Mouse (Mus musculus) neural tube, embryonic 13.5 days (tissue): ENCODE measurements around the gene Myo5c. TPM values are rescaled to one million over a fixed set of nuclear protein-coding genes. Genes with fewer than 3 reads are reported as not detected.

Experiments used
- ATAC-seq: fragments of 200-750 bp; cut with Nextera tagmentation; 2 replicates; pipeline ENCODE4 v1.8.0; 2017; ENCODE audit warnings: low read depth, mild to moderate bottlenecking, moderate TSS enrichment, moderate library complexity
- H3K27ac ChIP-seq: fragments of 300-500 bp; sonication (generic); replicated peaks from 2 replicates; pipeline ENCODE4 v1.5.1; 2015; ENCODE audit warnings: moderate library complexity, mild to moderate bottlenecking, inconsistent platforms
- H3K27me3 ChIP-seq: fragments of 300-500 bp; sonication (generic); 2 replicates; pipeline ENCODE4 v1.6.1; 2015; ENCODE audit warnings: mild to moderate bottlenecking, inconsistent platforms
- H3K36me3 ChIP-seq: fragments of 300-500 bp; sonication (generic); 2 replicates; pipeline ENCODE4 v1.6.1; 2015; ENCODE audit warnings: mild to moderate bottlenecking, inconsistent platforms
- H3K4me1 ChIP-seq: fragments of 300-500 bp; sonication (generic); replicated peaks from 2 replicates; pipeline ENCODE4 v1.6.1; 2015; ENCODE audit warnings: inconsistent platforms
- H3K4me2 ChIP-seq: fragments of 300-500 bp; sonication (generic); 2 replicates; pipeline ENCODE4 v1.6.1; 2015; ENCODE audit warnings: inconsistent platforms, mild to moderate bottlenecking, moderate library complexity
- H3K4me3 ChIP-seq: fragments of 300-500 bp; sonication (generic); 2 replicates; pipeline ENCODE4 v1.5.1; 2015; ENCODE audit warnings: mild to moderate bottlenecking, inconsistent platforms
- H3K9ac ChIP-seq: fragments of 300-500 bp; sonication (generic); 2 replicates; pipeline ENCODE4 v1.6.1; 2015; ENCODE audit warnings: moderate library complexity, mild to moderate bottlenecking, inconsistent platforms
- H3K9me3 ChIP-seq: fragments of 300-500 bp; sonication (generic); 2 replicates; pipeline ENCODE4 v1.6.1; 2016; ENCODE audit warnings: inconsistent platforms
- WGBS: fragments of 180-500 bp; shearing (Covaris S2); methylation state at CpG from one replicate; pipeline ENCODE4 v1.1.7; 2015; 5-methylcytosine and 5-hydroxymethylcytosine counted together
- polyA plus RNA-seq: library from polyadenylated mRNA; unstranded; fragments of >200 nt; fragmentation: Nextera tagmentation; extraction: Ambion mirVana; gene quantifications from 2 replicates; pipeline ENCODE4 v1.2.1, GENCODE M21; 2015

Myo5c gene
- polyA plus RNA-seq, 1 experiment from 2014 or later, result 0.45 TPM

DNA sequence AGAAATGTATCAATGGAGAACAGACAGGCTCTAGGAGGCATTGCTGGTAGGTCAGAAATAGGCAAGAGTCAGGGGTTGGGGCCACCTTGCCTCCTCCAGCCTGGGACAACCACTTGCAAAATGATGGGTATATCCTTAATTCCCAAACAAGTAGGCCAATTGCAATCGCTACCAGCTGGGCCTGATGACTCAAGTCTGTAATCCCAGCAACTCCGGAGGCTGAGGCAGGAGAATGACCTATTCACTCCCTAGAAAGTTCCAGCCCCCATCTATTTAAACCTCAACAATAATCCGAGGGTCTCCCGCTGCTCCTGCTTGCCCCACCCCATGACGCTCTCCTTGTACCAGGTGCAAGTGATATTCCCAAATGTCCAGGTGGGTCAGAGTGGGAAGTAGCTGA is 115.6 kb downstream of the Myo5c start, which contains the start of gene Bcl2l10:
Gene Bcl2l10, plus strand, starts transcription at position 301 of the 400 bp plus-strand sequence.
- no peak for ATAC-seq

DNA sequence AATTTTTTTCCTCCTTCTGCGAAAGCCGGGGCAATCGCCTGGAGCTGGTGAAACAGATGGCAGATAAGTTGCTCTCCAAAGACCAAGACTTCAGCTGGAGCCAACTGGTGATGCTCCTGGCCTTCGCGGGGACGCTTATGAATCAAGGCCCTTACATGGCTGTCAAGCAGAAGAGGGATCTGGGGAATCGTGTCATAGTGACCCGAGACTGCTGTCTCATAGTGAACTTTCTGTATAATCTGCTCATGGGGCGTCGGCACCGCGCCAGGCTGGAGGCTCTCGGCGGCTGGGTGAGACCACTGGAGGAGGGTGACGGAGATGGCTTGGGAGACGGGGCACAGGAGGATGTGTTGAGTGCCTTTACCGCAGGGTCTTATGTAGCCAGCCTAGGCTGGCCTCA is 116.2 kb downstream of the Myo5c start:
- H3K9ac ChIP-seq, result no peak overlapping the region
- peaks cover 41% of the 10 kb centered on the region for H3K36me3 ChIP-seq
- no peak overlapping the region for H3K4me2 ChIP-seq
- H3K27ac ChIP-seq, result no peak overlapping the region
- no peak overlapping the region for H3K4me3 ChIP-seq
- no peaks in the 10 kb centered on the region for H3K27me3 ChIP-seq
- 92% methylated on average over 17 of the region's 17 CpGs for WGBS
- no peak for ATAC-seq
- H3K9me3 ChIP-seq, result no peaks in the 10 kb centered on the region
- no peaks in the 10 kb centered on the region for H3K4me1 ChIP-seq

More for the DNA sequence above, 115.6 kb downstream of the Myo5c start, which contains the start of gene Bcl2l10:
- Histone ChIP-seq H3K4me2 (no peak within 1 kb of the TSS), H3K9me3 (no peaks in the 10 kb centered on the region), H3K4me1 (no peaks in the 10 kb centered on the region), H3K4me3 (no peak within 1 kb of the TSS), H3K27ac (no peak within 1 kb of the TSS), H3K36me3 (peaks cover 47% of the 10 kb centered on the region), H3K9ac (no peak within 1 kb of the TSS), H3K27me3 (no peaks in the 10 kb centered on the region)
- WGBS, result 97% methylated on average over 5 of the region's 5 CpGs

DNA sequence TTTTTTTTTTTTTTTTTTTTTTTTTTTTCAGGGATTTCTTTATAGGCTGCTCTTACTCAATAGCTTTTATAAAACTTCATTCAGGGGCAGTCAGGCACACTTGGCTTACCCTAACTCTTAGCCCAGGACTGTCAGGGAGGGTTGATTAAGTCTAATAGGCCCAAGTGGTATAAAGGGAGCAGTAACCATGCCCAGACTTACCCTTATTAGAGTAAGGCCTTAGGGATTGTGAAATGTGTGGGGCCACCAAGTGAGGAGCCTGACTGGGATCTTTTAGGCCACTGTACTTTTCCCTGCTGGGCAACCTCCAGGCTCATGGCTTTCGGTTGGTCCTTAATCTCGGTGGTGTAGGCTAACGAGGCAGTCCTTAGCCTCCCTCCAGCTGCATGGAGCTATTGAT is 116.8 kb downstream of the Myo5c start:
- ATAC-seq, result no peak
- Histone ChIP-seq H3K36me3 (peaks cover 35% of the 10 kb centered on the region), H3K27me3 (no peaks in the 10 kb centered on the region), H3K4me1 (no peaks in the 10 kb centered on the region), H3K27ac (no peak overlapping the region), H3K4me2 (no peak overlapping the region), H3K9me3 (no peaks in the 10 kb centered on the region), H3K4me3 (no peak overlapping the region), H3K9ac (no peak overlapping the region)
- 71% methylated on average over 3 of the region's 3 CpGs for WGBS

DNA sequence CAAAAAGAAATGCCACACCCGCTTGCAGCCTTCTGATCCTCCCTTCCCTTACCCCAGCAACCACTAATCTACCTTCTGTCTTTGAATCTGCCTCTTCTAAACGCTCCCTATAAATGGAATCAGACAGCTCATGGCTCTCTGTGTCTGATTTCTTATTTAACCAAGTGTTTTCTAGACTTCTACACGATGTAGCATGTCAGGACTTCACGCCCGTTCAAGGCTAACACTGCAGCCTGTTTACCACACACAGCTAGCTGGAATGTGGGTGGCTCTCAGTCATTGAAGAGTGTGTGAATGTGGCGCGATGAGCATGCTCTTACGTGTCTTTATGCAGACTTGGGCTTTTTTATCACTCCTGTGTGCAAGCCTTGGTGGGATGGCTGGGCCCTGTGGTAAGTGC is 121.3 kb downstream of the Myo5c start:
- Histone ChIP-seq H3K9me3 (no peaks in the 10 kb centered on the region), H3K4me1 (no peaks in the 10 kb centered on the region), H3K36me3 (0 out of 2 replicates have a peak, but pooled peaks cover 3% of the 10 kb centered on the region), H3K27ac (no peak overlapping the region), H3K4me2 (no peak overlapping the region), H3K4me3 (no peak overlapping the region), H3K9ac (no peak overlapping the region), H3K27me3 (no peaks in the 10 kb centered on the region)
- 79% methylated on average over 8 of the region's 8 CpGs for WGBS
- ATAC-seq, result no peak

Other genes with a start within 250 kb of the Myo5c start
- 228 and 239 TPM in 2 replicates for gene Arpp19, start 194.4 kb upstream of the Myo5c start, polyA plus RNA-seq
- gene Myo5a, start 161.0 kb upstream of the Myo5c start, polyA plus RNA-seq, result 33.1 and 33.5 TPM in 2 replicates
- gene Gnb5, start 74.3 kb downstream of the Myo5c start, polyA plus RNA-seq, result 60.7 and 63.7 TPM in 2 replicates
- gene Bcl2l10, start 115.7 kb downstream of the Myo5c start, polyA plus RNA-seq, result not detected in 2 replicates
- gene Mapk6, start 178.0 kb downstream of the Myo5c start, polyA plus RNA-seq, result 168 and 170 TPM in 2 replicates
- gene Leo1, start 209.5 kb downstream of the Myo5c start, polyA plus RNA-seq, result 41.4 and 44.5 TPM in 2 replicates